Mouse (Mus musculus) ES-E14 (cell line): Measurements from ENCODE around the gene Slco1a1. TPM values are rescaled to one million over a fixed set of nuclear protein-coding genes. Genes with fewer than 3 reads are reported as not detected.

Experiments
- DNase-seq: peaks from one replicate; pipeline ENCODE4 v3.0.0-alpha.2; 2013; ENCODE audit warnings: low read depth, low spot score
- H3K27ac ChIP-seq: 2 replicates; pipeline ENCODE4 v1.5.1; 2012; ENCODE audit warnings: low read depth, mild to moderate bottlenecking, low read length, moderate library complexity, mixed read lengths; ENCODE audit not compliant: poor library complexity, insufficient read depth, severe bottlenecking
- H3K36me3 ChIP-seq: 2 replicates; pipeline ENCODE4 v1.6.1; 2012; ENCODE audit warnings: mild to moderate bottlenecking, low read length, moderate library complexity, mixed read lengths; ENCODE audit not compliant: control insufficient read depth, poor library complexity, insufficient read depth, severe bottlenecking
- H3K4me1 ChIP-seq, 2 experiments: fragments of 150-350 bp in 1 of 2; sonication (generic) in 1 of 2; 2 replicates each; pipeline ENCODE4 v1.6.1; 2012; ENCODE audit warnings: low read length in 2 of 2, mild to moderate bottlenecking in 1 of 2, mixed read lengths in 1 of 2; ENCODE audit not compliant: control insufficient read depth in 2 of 2, insufficient read depth in 2 of 2, poor library complexity in 1 of 2
- H3K4me3 ChIP-seq, 2 experiments: fragments of 150-350 bp in 1 of 2; sonication (generic) in 1 of 2; 2 replicates each; pipeline ENCODE4 v1.5.1; 2012; ENCODE audit warnings: low read length in 2 of 2, low read depth in 1 of 2, mild to moderate bottlenecking in 1 of 2, mixed read lengths in 1 of 2; ENCODE audit not compliant: insufficient read depth in 1 of 2, poor library complexity in 1 of 2, severe bottlenecking in 1 of 2
- H3K9ac ChIP-seq: 2 replicates; pipeline ENCODE4 v1.6.1; 2012; ENCODE audit warnings: low read depth, mild to moderate bottlenecking, low read length, mixed read lengths; ENCODE audit not compliant: poor library complexity, insufficient read depth, severe bottlenecking
- H3K9me3 ChIP-seq: fragments of 150-350 bp; sonication (generic); 2 replicates; pipeline ENCODE4 v1.6.1; 2012; ENCODE audit warnings: low read depth, mild to moderate bottlenecking, low read length; ENCODE audit not compliant: control insufficient read depth, insufficient read depth
- CHD2 ChIP-seq: IDR thresholded peaks from 2 replicates; pipeline ENCODE4 v1.6.1; 2014; ENCODE audit warnings: mild to moderate bottlenecking, low read depth, low read length, inconsistent platforms
- HCFC1 ChIP-seq: IDR thresholded peaks from 2 replicates; pipeline ENCODE4 v1.6.1; 2012; ENCODE audit warnings: low read length, inconsistent platforms, borderline replicate concordance; ENCODE audit not compliant: insufficient read depth
- MAFK ChIP-seq: IDR thresholded peaks from 2 replicates; pipeline ENCODE4 v1.6.1; 2014; ENCODE audit warnings: mild to moderate bottlenecking, low read depth, low read length, inconsistent platforms; ENCODE audit not compliant: insufficient read depth
- ZC3H11A ChIP-seq: IDR thresholded peaks from 2 replicates; pipeline ENCODE4 v1.6.1; 2012; ENCODE audit warnings: low read depth, mild to moderate bottlenecking, inconsistent platforms, low read length, borderline replicate concordance
- ZNF384 ChIP-seq: IDR thresholded peaks from 2 replicates; pipeline ENCODE4 v1.6.1; 2012; ENCODE audit warnings: low read depth, low read length, inconsistent platforms
- in situ Hi-C, 2 experiments: fragments of 600-800 bp; cut with MboI; formaldehyde crosslinking; loops; one replicate each; pipeline ENCODE4 v1.15.1; 2025; ENCODE audit warnings: low sequenced_read_pairs in 2 of 2, inconsistent platforms in 1 of 2; ENCODE audit not compliant: unreplicated experiment in 2 of 2
- total RNA-seq: library from RNA; depleted of rRNA; stranded (reverse); fragments of 300-350 nt; gene quantifications from 2 replicates; pipeline ENCODE4 v1.2.3, GENCODE M21; 2012; rRNA removed

The Slco1a1 gene
- not detected in 2 replicates for total RNA-seq

DNA sequence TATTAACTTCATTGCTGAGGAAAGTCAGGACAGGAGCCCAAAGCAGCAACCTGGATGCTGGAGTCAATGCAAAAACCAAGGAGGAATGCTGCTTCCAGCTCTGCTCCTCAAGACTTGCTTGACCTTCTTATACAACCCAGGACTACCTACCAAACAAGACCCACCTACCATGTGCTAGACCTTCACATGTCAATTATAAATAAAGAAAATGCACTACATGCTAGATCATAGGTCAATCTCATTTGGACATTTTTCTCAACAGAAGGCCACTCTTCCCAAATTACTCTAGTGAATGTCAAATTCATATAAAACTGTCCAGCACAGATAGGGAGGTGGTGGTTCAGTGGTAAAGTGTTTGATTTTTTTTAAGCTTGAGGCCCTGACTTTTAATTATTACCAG, at the start of gene Slco1a1:
TSS of gene Slco1a1 (minus strand) at position 101 of the 400 bp plus-strand sequence.
- Histone ChIP-seq H3K4me1 (no peaks in the 10 kb centered on the region), H3K9ac (no peak within 1 kb of the TSS), H3K27ac (no peak within 1 kb of the TSS), H3K9me3 (no peaks in the 10 kb centered on the region), H3K36me3 (no peaks in the 10 kb centered on the region), H3K4me3 (no peak within 1 kb of the TSS)
- in situ Hi-C loops = no loop called here
- DNase-seq = no peak
- TF ChIP-seq ZNF384 = no peak
- TF ChIP-seq CHD2 = no peak
- no peak for TF ChIP-seq HCFC1
- TF ChIP-seq MAFK = no peak
- no peak for TF ChIP-seq ZC3H11A

DNA sequence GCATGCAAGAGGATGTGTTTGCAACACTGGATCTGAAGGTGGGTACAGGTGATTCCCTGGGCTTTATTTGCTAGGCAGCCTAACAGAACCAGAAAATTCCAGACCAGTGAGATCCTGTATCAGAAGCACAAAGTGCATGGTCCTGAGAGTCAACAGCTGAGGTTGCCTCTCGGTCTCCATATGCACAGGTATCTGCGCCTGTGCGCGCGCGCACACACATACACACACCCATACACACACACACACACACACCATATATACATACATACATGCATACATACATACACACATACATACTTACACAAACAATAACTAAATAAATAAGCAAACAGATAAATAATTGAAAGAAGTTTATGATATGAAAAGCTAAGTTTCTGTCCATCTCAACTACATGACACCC, 40.0 kb upstream of the Slco1a1 start:
- H3K9ac ChIP-seq = no peak overlapping the region
- H3K9me3 ChIP-seq = no peaks in the 10 kb centered on the region
- no peaks in the 10 kb centered on the region for H3K4me1 ChIP-seq
- TF ChIP-seq MAFK = no peak
- TF ChIP-seq ZNF384 = no peak
- TF ChIP-seq CHD2 = no peak
- TF ChIP-seq HCFC1 = no peak
- no peak for TF ChIP-seq ZC3H11A
- no peak overlapping the region for H3K4me3 ChIP-seq
- no peak overlapping the region for H3K27ac ChIP-seq
- in situ Hi-C loops = no loop called here
- no peaks in the 10 kb centered on the region for H3K36me3 ChIP-seq
- no peak for DNase-seq

DNA sequence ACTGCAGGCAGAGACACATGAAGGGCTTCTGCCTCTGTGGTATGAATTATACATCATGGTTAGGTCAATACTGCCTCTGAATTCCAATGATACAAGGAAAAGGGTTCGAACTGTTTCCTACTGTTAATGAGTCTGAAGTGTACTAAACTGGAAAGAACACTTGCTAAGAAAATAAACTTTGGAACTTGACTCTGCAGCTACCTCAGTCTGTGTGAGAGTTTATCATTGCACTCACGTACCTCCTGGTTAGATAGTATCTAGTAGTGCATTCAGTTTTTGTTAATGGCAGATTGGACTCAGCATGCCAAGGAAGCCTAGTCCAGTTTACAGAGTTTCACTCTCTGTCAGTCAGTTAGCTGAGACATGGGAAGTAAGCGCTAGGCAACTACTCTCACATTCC, 37.9 kb upstream of the Slco1a1 start:
- H3K36me3 ChIP-seq = no peaks in the 10 kb centered on the region
- no peak for DNase-seq
- H3K9me3 ChIP-seq = no peaks in the 10 kb centered on the region
- no peak overlapping the region for H3K4me3 ChIP-seq
- no peak for TF ChIP-seq ZC3H11A
- TF ChIP-seq HCFC1 = no peak
- no peak for TF ChIP-seq ZNF384
- TF ChIP-seq CHD2 = no peak
- TF ChIP-seq MAFK = no peak
- no peak overlapping the region for H3K27ac ChIP-seq
- in situ Hi-C loops = no loop called here
- no peak overlapping the region for H3K9ac ChIP-seq
- H3K4me1 ChIP-seq = no peaks in the 10 kb centered on the region

DNA sequence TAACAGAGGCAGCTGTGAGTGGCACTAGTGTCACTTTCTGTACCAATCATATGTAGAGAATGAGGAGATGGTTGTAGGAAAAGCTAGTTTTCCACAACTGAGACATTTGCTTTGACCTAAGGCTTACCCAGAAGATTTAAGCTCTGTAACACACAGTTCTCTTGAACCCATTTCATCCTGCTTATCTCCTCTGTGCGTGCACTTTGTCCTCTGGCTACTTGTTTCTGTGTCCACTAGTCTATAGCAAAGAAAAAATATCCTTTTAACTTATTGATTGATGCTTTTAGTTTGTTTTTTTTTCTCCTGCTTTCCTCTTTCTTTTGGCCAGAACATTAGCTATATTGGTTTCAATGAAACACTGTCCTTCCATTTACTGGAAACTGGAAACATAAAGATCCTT, 15.7 kb upstream of the Slco1a1 start:
- Histone ChIP-seq H3K4me1 (no peaks in the 10 kb centered on the region), H3K36me3 (no peaks in the 10 kb centered on the region), H3K9me3 (no peaks in the 10 kb centered on the region), H3K9ac (no peak overlapping the region), H3K4me3 (no peak overlapping the region), H3K27ac (no peak overlapping the region)
- in situ Hi-C loops = no loop called here
- DNase-seq = no peak
- TF ChIP-seq HCFC1 (no peak), MAFK (no peak), ZNF384 (no peak), CHD2 (no peak), ZC3H11A (no peak)

DNA sequence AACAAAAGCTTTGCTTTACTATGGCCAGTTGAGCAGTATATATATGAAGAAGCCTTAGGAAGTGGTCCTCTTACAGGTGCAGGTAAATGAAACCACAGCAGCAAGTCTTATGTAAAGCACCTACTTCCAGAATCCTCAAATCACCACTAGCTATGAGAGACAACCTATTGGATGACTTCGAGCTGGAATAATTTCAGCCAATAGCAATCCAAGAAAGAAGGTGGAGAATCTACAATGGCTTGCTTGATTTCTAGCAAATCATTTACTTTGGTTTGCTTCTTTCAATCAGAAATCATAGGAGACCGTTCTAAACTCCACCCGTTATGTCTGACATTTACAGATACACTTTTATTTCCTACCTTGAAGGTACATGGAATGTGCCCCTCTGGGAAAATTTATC, 15.1 kb upstream of the Slco1a1 start:
- H3K9ac ChIP-seq = no peak overlapping the region
- H3K36me3 ChIP-seq = no peaks in the 10 kb centered on the region
- TF ChIP-seq ZNF384 = no peak
- no peak for TF ChIP-seq CHD2
- no peak for TF ChIP-seq MAFK
- no peak for TF ChIP-seq ZC3H11A
- TF ChIP-seq HCFC1 = no peak
- in situ Hi-C loops = no loop called here
- no peak for DNase-seq
- no peak overlapping the region for H3K4me3 ChIP-seq
- no peak overlapping the region for H3K27ac ChIP-seq
- no peaks in the 10 kb centered on the region for H3K4me1 ChIP-seq
- H3K9me3 ChIP-seq = no peaks in the 10 kb centered on the region
